Mouse (Mus musculus): ENCODE measurements around the gene Ndel1. TPM values are rescaled to one million over a fixed set of nuclear protein-coding genes. Genes with fewer than 3 reads are reported as not detected.

Ndel1 gene
- polyA plus RNA-seq, 1 experiment = 63.4 TPM

- Histone ChIP-seq H3K27ac (ENCODE audit: insufficient read depth, low read depth, low read length) (no peak overlapping the region), H3K4me1 (ENCODE audit: control insufficient read depth, insufficient read depth, low read length) (peaks cover 7% of the 10 kb centered on the region), H3K4me3 (ENCODE audit: insufficient read depth, low read length) (no peak overlapping the region)
- TF ChIP-seq POLR2A (IDR thresholded peaks at IDR 0.05; ENCODE audit: borderline replicate concordance, low read depth, low read length) = no peak
- TF ChIP-seq CTCF (IDR thresholded peaks at IDR 0.05; ENCODE audit: low read depth, low read length) = no peak
These were observed 24.6 kb upstream of the Ndel1 start for GRCm38 (mm10) chr11:68896247-68896646.

- TF ChIP-seq CTCF (IDR thresholded peaks at IDR 0.05; ENCODE audit: low read depth, low read length) (no peak), POLR2A (IDR thresholded peaks at IDR 0.05; ENCODE audit: borderline replicate concordance, low read depth, low read length) (no peak)
- H3K27ac ChIP-seq (ENCODE audit: insufficient read depth, low read depth, low read length) = no peak overlapping the region
- H3K4me3 ChIP-seq (ENCODE audit: insufficient read depth, low read length) = no peak overlapping the region
- peaks cover 5% of the 10 kb centered on the region for H3K4me1 ChIP-seq (ENCODE audit: control insufficient read depth, insufficient read depth, low read length)
These were observed 22.3 kb upstream of the Ndel1 start for GRCm38 (mm10) chr11:68893911-68894464.

DNA sequence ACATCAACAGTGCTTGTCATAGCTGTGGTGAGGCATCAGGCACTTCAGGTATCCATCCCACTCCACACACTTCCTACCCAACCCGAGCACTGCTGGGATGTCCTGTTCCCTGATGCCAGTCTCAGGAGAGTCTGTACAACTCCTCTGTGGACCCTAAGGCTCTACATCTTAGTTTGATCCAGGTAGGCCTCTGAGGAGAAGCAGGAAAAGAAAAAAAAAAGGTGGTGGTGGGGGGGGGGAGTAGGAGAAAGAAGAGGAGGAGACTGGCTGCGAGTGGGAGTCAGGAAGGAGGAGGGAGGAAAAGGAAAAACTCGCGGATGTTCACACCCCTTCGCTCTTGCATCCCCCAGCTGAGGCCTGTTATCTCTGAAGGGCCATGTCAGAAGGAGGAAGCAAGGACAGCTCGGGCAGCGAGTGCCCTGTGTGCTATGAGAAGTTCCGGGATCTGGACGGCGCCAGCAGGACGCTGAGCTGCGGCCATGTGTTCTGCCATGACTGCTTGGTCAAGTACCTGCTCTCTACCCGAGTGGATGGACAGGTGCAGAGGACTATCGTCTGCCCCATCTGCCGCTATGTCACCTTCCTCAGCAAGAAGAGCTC, 20.7 kb upstream of the Ndel1 start:
- TF ChIP-seq CTCF (IDR thresholded peaks at IDR 0.05; ENCODE audit: low read depth, low read length) (no peak), POLR2A (IDR thresholded peaks at IDR 0.05; ENCODE audit: borderline replicate concordance, low read depth, low read length) (no peak)
- no peaks in the 10 kb centered on the region for H3K4me1 ChIP-seq (ENCODE audit: control insufficient read depth, insufficient read depth, low read length)
- no peak overlapping the region for H3K4me3 ChIP-seq (ENCODE audit: insufficient read depth, low read length)
- no peak overlapping the region for H3K27ac ChIP-seq (ENCODE audit: insufficient read depth, low read depth, low read length)

DNA sequence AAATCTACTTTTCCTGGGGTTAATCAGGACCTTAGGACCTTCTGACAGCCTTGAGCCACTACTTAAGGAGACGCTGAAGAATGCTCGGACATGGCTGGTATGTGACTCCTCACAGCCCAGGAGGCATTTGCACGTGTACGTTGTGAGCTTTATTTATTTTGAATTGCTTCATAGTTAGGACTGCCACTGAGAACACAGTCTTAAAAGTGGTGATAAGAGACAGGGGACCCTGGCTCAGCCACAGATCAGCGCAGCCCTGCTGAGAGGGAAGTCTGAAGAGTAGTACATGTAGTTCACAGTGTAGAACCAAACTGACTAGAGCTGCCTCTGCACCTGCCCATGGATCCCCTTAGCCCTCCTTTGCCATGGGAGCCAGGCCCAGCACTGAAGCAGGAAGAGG, 20.2 kb upstream of the Ndel1 start:
- no peak overlapping the region for H3K4me3 ChIP-seq (ENCODE audit: insufficient read depth, low read length)
- H3K27ac ChIP-seq (ENCODE audit: insufficient read depth, low read depth, low read length) = no peak overlapping the region
- TF ChIP-seq CTCF (IDR thresholded peaks at IDR 0.05; ENCODE audit: low read depth, low read length) (no peak), POLR2A (IDR thresholded peaks at IDR 0.05; ENCODE audit: borderline replicate concordance, low read depth, low read length) (no peak)
- no peaks in the 10 kb centered on the region for H3K4me1 ChIP-seq (ENCODE audit: control insufficient read depth, insufficient read depth, low read length)

- TF ChIP-seq CTCF (IDR thresholded peaks at IDR 0.05; ENCODE audit: low read depth, low read length) (no peak), POLR2A (IDR thresholded peaks at IDR 0.05; ENCODE audit: borderline replicate concordance, low read depth, low read length) (no peak)
- H3K27ac ChIP-seq (ENCODE audit: insufficient read depth, low read depth, low read length) = no peak overlapping the region
- no peaks in the 10 kb centered on the region for H3K4me1 ChIP-seq (ENCODE audit: control insufficient read depth, insufficient read depth, low read length)
- H3K4me3 ChIP-seq (ENCODE audit: insufficient read depth, low read length) = no peak overlapping the region
These were observed 19.0 kb upstream of the Ndel1 start for GRCm38 (mm10) chr11:68890625-68891024.

GRCm38 (mm10) chr11:68888653-68889052, 17.0 kb upstream of the Ndel1 start:
- no peak overlapping the region for H3K4me3 ChIP-seq (ENCODE audit: insufficient read depth, low read length)
- TF ChIP-seq CTCF (IDR thresholded peaks at IDR 0.05; ENCODE audit: low read depth, low read length) = no peak
- no peaks in the 10 kb centered on the region for H3K4me1 ChIP-seq (ENCODE audit: control insufficient read depth, insufficient read depth, low read length)
- H3K27ac ChIP-seq (ENCODE audit: insufficient read depth, low read depth, low read length) = no peak overlapping the region

DNA sequence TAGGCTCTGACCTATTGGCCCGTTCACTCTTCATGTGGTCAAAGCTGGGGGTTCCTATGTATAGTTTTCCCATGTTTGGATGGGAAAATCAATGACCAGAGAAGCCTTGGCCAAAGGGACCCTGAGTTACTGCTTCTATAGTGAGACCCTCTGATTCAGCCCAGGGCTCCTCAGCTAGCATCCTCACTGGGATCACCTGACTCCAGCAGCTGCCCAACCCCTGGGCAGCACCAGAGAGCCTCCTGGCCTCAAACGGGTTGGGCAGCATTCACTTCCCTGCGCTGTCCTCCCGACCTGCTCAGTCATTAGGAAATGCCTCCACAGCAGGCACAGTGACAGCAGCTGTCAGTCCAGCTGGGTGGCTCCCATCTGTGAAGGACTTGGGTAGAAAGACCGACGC, 16.6 kb upstream of the Ndel1 start, which contains the start of gene Rnf222:
TSS of gene Rnf222 (plus strand) at position 301 of the 400 bp plus-strand sequence.
- no peak for TF ChIP-seq CTCF (IDR thresholded peaks at IDR 0.05; ENCODE audit: low read depth, low read length)
- TF ChIP-seq POLR2A (IDR thresholded peaks at IDR 0.05; ENCODE audit: borderline replicate concordance, low read depth, low read length) = no peak
- no peaks in the 10 kb centered on the region for H3K4me1 ChIP-seq (ENCODE audit: control insufficient read depth, insufficient read depth, low read length)
- H3K4me3 ChIP-seq (ENCODE audit: insufficient read depth, low read length) = no peak within 1 kb of the TSS
- H3K27ac ChIP-seq (ENCODE audit: insufficient read depth, low read depth, low read length) = no peak within 1 kb of the TSS

- H3K4me1 ChIP-seq (ENCODE audit: control insufficient read depth, insufficient read depth, low read length) = no peaks in the 10 kb centered on the region
- no peak overlapping the region for H3K4me3 ChIP-seq (ENCODE audit: insufficient read depth, low read length)
- TF ChIP-seq CTCF (IDR thresholded peaks at IDR 0.05; ENCODE audit: low read depth, low read length) (no peak), POLR2A (IDR thresholded peaks at IDR 0.05; ENCODE audit: borderline replicate concordance, low read depth, low read length) (no peak)
- no peak overlapping the region for H3K27ac ChIP-seq (ENCODE audit: insufficient read depth, low read depth, low read length)
These were observed 14.4 kb upstream of the Ndel1 start for GRCm38 (mm10) chr11:68886091-68886490.

DNA sequence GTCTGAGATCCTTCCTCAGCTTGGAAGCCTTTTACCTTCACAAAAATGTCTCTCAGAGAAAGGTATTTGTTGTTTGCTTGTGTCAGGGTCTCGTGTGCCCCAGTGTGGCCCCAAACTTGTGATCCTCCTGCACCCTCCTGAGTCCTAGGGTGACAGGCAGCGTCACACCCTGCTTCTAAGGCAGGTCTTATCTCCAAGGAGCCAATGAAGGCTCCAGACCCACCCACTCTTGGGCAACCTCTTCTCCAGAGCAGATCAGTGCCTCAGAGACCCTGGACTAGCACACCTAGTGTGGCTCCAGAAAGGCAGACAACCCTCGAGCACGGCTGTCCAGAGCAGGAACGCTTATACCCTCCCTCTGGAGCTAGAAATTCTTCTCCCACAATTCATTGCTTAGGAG, 12.7 kb upstream of the Ndel1 start:
- Histone ChIP-seq H3K4me3 (ENCODE audit: insufficient read depth, low read length) (no peak overlapping the region), H3K27ac (ENCODE audit: insufficient read depth, low read depth, low read length) (no peak overlapping the region)

DNA sequence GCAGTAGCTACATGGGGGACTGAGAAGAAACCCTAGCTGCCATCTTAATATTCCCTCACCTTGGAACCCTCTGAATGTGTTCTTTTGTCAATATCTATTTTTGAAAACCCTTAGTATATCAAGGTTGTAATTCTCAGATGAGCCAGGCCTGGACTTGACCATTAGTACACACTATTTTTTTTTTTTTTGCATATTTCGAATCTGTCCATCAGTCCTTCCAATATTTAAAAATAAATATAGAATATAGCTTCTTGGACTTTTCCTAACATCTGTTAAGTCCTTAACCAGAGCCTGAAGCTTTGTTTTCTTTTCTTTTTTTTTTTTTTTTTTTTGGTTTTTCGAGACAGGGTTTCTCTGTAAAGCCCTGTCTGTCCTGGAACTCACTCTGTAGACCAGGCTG, 12.2 kb upstream of the Ndel1 start:
- Histone ChIP-seq H3K27ac (ENCODE audit: insufficient read depth, low read depth, low read length) (no peak overlapping the region), H3K4me3 (ENCODE audit: insufficient read depth, low read length) (no peak overlapping the region), H3K4me1 (ENCODE audit: control insufficient read depth, insufficient read depth, low read length) (no peaks in the 10 kb centered on the region)
- TF ChIP-seq CTCF (IDR thresholded peaks at IDR 0.05; ENCODE audit: low read depth, low read length) (no peak), POLR2A (IDR thresholded peaks at IDR 0.05; ENCODE audit: borderline replicate concordance, low read depth, low read length) (no peak)

More for the DNA sequence above, 12.7 kb upstream of the Ndel1 start:
- TF ChIP-seq POLR2A (IDR thresholded peaks at IDR 0.05; ENCODE audit: borderline replicate concordance, low read depth, low read length) (no peak), CTCF (IDR thresholded peaks at IDR 0.05; ENCODE audit: low read depth, low read length) (no peak)
- no peaks in the 10 kb centered on the region for H3K4me1 ChIP-seq (ENCODE audit: control insufficient read depth, insufficient read depth, low read length)
